30 mouse cellular contexts compared by ENCODE assay signal in the genomic region with DNA sequence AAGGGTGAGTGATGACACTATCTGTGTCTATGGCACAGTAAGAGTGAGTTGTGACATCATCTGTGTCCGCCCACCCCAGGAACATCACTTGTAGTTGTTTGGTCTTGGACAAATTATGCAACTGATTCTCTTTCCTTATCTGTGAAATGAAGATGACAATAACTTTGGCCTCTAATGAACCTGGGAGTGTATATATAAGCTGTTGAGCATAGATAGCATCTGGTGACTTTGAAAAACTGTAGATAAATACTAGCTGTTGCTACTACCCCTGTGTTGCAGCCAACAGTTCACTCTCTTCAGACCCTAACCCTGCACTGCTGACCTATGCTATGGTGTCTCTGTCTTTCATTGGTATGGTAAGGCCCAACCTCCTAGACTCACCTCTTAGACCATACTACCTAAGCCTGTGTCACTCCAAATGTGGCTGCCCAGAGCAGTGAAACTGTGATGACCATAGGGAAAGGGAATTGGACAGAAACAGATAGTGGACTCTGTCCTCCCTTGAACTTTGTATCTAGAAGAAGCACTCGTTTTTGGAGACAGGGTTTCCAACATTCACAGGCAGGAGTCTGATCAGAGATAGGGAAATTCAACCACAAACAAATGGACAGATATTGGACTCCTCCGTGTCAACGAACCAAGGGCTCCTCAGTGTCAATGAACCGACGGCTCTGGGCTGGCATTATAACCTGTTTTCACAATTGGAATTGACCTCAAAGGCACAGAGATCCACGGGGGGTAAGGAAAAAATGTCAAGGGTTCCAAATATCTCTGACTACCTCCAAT. TPM values are rescaled to one million over a fixed set of nuclear protein-coding genes. Genes with fewer than 3 reads are reported as not detected.
A peak's percentile ranks its signal among the peaks of the same experiment; 100 is the strongest.
DNase-seq lines count a peak whose midpoint lies in the region; ATAC-seq and TF ChIP-seq lines count a peak whose summit lies in the region.
"Had no signal": no experiment of that assay in that cellular context is flagged by ENCODE, and none has a peak within 500 bp of the region (broad histone marks: within the 10 kb centered on the region; RNA-seq: fewer than 3 reads in every experiment).

No protein-coding gene starts in this region.

- no peak for ATAC-seq in intestine, embryonic 14.5 days (replicated peaks; ENCODE audit: low FRiP score, low TSS enrichment, low read depth)
- no peak for ATAC-seq in intestine, postnatal 0 days
- no peak for ATAC-seq in liver, embryonic 11.5 days (replicated peaks; ENCODE audit: low FRiP score)
- ATAC-seq in midbrain, embryonic 11.5 days (ENCODE audit: low FRiP score), result no peak
- no peak for ATAC-seq in midbrain, embryonic 14.5 days (ENCODE audit: low FRiP score, low TSS enrichment)
- ATAC-seq: activated CD4-positive, CD25-positive, alpha-beta regulatory T cell, adult 4 months; forebrain, embryonic 13.5 days; forebrain, embryonic 16.5 days; hindbrain, embryonic 16.5 days had no signal

- H3K27ac ChIP-seq in intestine, embryonic 14.5 days (ENCODE audit: low read depth), result no peak overlapping the region
- no peak overlapping the region for H3K27ac ChIP-seq in intestine, postnatal 0 days (ENCODE audit: low read depth, low read length)
- peak overlapping the region; percentile 100 for H3K27ac ChIP-seq in liver, adult 2 months (replicated peaks; ENCODE audit: insufficient read depth, low read depth, low read length)
- no peak overlapping the region for H3K27ac ChIP-seq in liver, embryonic 11.5 days (ENCODE audit: low read depth, low read length)
- no peak overlapping the region for H3K27ac ChIP-seq in midbrain, embryonic 11.5 days (ENCODE audit: low read depth, low read length)
- H3K27ac ChIP-seq in midbrain, embryonic 14.5 days (replicated peaks; ENCODE audit: low read depth, low read length), result no peak overlapping the region
- H3K27ac ChIP-seq in small intestine, adult 2 months (ENCODE audit: insufficient read depth, low read depth, low read length), result peak overlapping the region; percentile 29
- H3K27ac ChIP-seq: forebrain, embryonic 10.5 days; forebrain, embryonic 13.5 days; heart, embryonic 15.5 days; hindbrain, embryonic 10.5 days; hindbrain, embryonic 13.5 days had no signal

- no peaks in the 10 kb centered on the region for H3K27me3 ChIP-seq in intestine, embryonic 14.5 days (replicated peaks; ENCODE audit: control insufficient read depth, insufficient read depth, low read length)
- H3K27me3 ChIP-seq in intestine, postnatal 0 days (replicated peaks; ENCODE audit: control insufficient read depth, insufficient read depth, low read length), result no peaks in the 10 kb centered on the region
- H3K27me3 ChIP-seq in liver, adult 2 months (ENCODE audit: control insufficient read depth, insufficient read depth, low read length), result no peaks in the 10 kb centered on the region
- no peaks in the 10 kb centered on the region for H3K27me3 ChIP-seq in liver, embryonic 11.5 days (replicated peaks; ENCODE audit: control insufficient read depth, insufficient read depth, low read length)
- H3K27me3 ChIP-seq in midbrain, embryonic 11.5 days (ENCODE audit: control insufficient read depth, insufficient read depth, low read length), result no peaks in the 10 kb centered on the region
- no peaks in the 10 kb centered on the region for H3K27me3 ChIP-seq in midbrain, embryonic 14.5 days (ENCODE audit: control insufficient read depth, insufficient read depth, low read length)
- no peaks in the 10 kb centered on the region for H3K27me3 ChIP-seq in small intestine, adult 2 months (ENCODE audit: control insufficient read depth, insufficient read depth, low read length)
- H3K27me3 ChIP-seq: CH12.LX; forebrain, embryonic 13.5 days; heart, embryonic 15.5 days; hindbrain, embryonic 13.5 days had no signal

- H3K79me2 ChIP-seq in liver, adult 2 months (ENCODE audit: control insufficient read depth, insufficient read depth, low read length), result no peaks in the 10 kb centered on the region

- H3K9ac ChIP-seq in intestine, embryonic 14.5 days (ENCODE audit: low read length), result no peak overlapping the region
- no peak overlapping the region for H3K9ac ChIP-seq in intestine, postnatal 0 days (ENCODE audit: low read depth, low read length)
- peak overlapping the region; percentile 78 for H3K9ac ChIP-seq in liver, adult 2 months (ENCODE audit: low read depth, low read length)
- H3K9ac ChIP-seq in liver, embryonic 11.5 days (ENCODE audit: low read depth, low read length), result no peak overlapping the region
- no peak overlapping the region for H3K9ac ChIP-seq in midbrain, embryonic 11.5 days (ENCODE audit: low read length)
- H3K9ac ChIP-seq in midbrain, embryonic 14.5 days (replicated peaks; ENCODE audit: low read length), result no peak overlapping the region
- H3K9ac ChIP-seq: forebrain, embryonic 13.5 days; heart, embryonic 15.5 days; hindbrain, embryonic 13.5 days had no signal

- 0 out of 2 replicates have a peak, but pooled peaks cover 3% of the 10 kb centered on the region for H3K9me3 ChIP-seq in intestine, embryonic 14.5 days (ENCODE audit: control insufficient read depth, low read length)
- H3K9me3 ChIP-seq in intestine, postnatal 0 days (ENCODE audit: control insufficient read depth), result no peaks in the 10 kb centered on the region
- H3K9me3 ChIP-seq in liver, embryonic 11.5 days (ENCODE audit: control insufficient read depth, low read length), result no peaks in the 10 kb centered on the region
- H3K9me3 ChIP-seq in midbrain, embryonic 11.5 days (ENCODE audit: control insufficient read depth, low read length), result no peaks in the 10 kb centered on the region
- H3K9me3 ChIP-seq in midbrain, embryonic 14.5 days (ENCODE audit: control insufficient read depth, low read length), result peaks cover 3% of the 10 kb centered on the region; the same call in 1 of the 2 replicates
- H3K9me3 ChIP-seq: forebrain, embryonic 10.5 days; forebrain, embryonic 13.5 days; heart, embryonic 15.5 days; hindbrain, embryonic 10.5 days; hindbrain, embryonic 13.5 days had no signal

- TF ChIP-seq CTCF in intestine, postnatal 0 days (IDR thresholded peaks at IDR 0.05; ENCODE audit: low read depth), result no peak
- no peak for TF ChIP-seq CTCF in liver, adult 2 months (IDR thresholded peaks at IDR 0.05; ENCODE audit: low read depth, low read length)
- TF ChIP-seq CTCF in small intestine, adult 2 months (IDR thresholded peaks at IDR 0.05; ENCODE audit: extremely low read depth, insufficient read length, insufficient replicate concordance, low read depth, low read length), result no peak

- WGBS in intestine, embryonic 14.5 days, result 79% methylated on average over 7 of the region's 7 CpGs
- 75% methylated on average over 7 of the region's 7 CpGs for whole genome bisulfite sequencing in intestine, postnatal 0 days
- 17% methylated on average over 7 of the region's 7 CpGs for WGBS in liver, adult 2 months
- WGBS in liver, embryonic 11.5 days, result 56% methylated on average over 7 of the region's 7 CpGs
- 80% methylated on average over 7 of the region's 7 CpGs for WGBS in midbrain, embryonic 11.5 days
- 83% methylated on average over 7 of the region's 7 CpGs for WGBS in midbrain, embryonic 14.5 days
- 74% methylated on average over 7 of the region's 7 CpGs for WGBS in small intestine, adult 2 months

- no peaks in the 10 kb centered on the region for H3K4me1 ChIP-seq in intestine, embryonic 14.5 days (replicated peaks; ENCODE audit: control insufficient read depth, insufficient read depth, low read length)
- no peaks in the 10 kb centered on the region for H3K4me1 ChIP-seq in intestine, postnatal 0 days (replicated peaks; ENCODE audit: control insufficient read depth, insufficient read depth, low read length)
- H3K4me1 ChIP-seq in liver, adult 2 months (ENCODE audit: control insufficient read depth, insufficient read depth, low read length), result peaks cover 49% of the 10 kb centered on the region
- H3K4me1 ChIP-seq in liver, embryonic 11.5 days (replicated peaks; ENCODE audit: control insufficient read depth, insufficient read depth, low read length), result no peaks in the 10 kb centered on the region
- H3K4me1 ChIP-seq in midbrain, embryonic 11.5 days (ENCODE audit: control insufficient read depth, insufficient read depth, low read length), result no peaks in the 10 kb centered on the region
- no peaks in the 10 kb centered on the region for H3K4me1 ChIP-seq in midbrain, embryonic 14.5 days (ENCODE audit: control insufficient read depth, insufficient read depth, low read length)
- H3K4me1 ChIP-seq in small intestine, adult 2 months (ENCODE audit: control insufficient read depth, insufficient read depth, insufficient read length, low read length), result peaks cover 6% of the 10 kb centered on the region; the same call in 1 of the 2 replicates
- H3K4me1 ChIP-seq: forebrain, embryonic 10.5 days; forebrain, embryonic 13.5 days; heart, embryonic 15.5 days; hindbrain, embryonic 10.5 days; hindbrain, embryonic 13.5 days had no signal

- H3K36me3 ChIP-seq in intestine, embryonic 14.5 days (ENCODE audit: control insufficient read depth, insufficient read depth, low read length), result no peaks in the 10 kb centered on the region
- H3K36me3 ChIP-seq in intestine, postnatal 0 days (ENCODE audit: control insufficient read depth, insufficient read depth), result no peaks in the 10 kb centered on the region
- H3K36me3 ChIP-seq in liver, adult 2 months (ENCODE audit: control insufficient read depth, insufficient read depth, low read length), result peaks cover 74% of the 10 kb centered on the region
- no peaks in the 10 kb centered on the region for H3K36me3 ChIP-seq in liver, embryonic 11.5 days (ENCODE audit: control insufficient read depth, insufficient read depth, low read length)
- no peaks in the 10 kb centered on the region for H3K36me3 ChIP-seq in midbrain, embryonic 11.5 days (ENCODE audit: control insufficient read depth, insufficient read depth, low read length)
- no peaks in the 10 kb centered on the region for H3K36me3 ChIP-seq in midbrain, embryonic 14.5 days (ENCODE audit: control insufficient read depth, insufficient read depth, low read length)
- peaks cover 44% of the 10 kb centered on the region for H3K36me3 ChIP-seq in small intestine, adult 2 months (ENCODE audit: control insufficient read depth, insufficient read depth, low read length)
- H3K36me3 ChIP-seq: forebrain, embryonic 10.5 days; heart, embryonic 15.5 days; hindbrain, embryonic 10.5 days; hindbrain, embryonic 13.5 days had no signal

- TF ChIP-seq POLR2A in liver, adult 2 months (IDR thresholded peaks at IDR 0.05; ENCODE audit: extremely low read depth, insufficient read depth, low read length), result no peak
- TF ChIP-seq POLR2A in small intestine, adult 2 months (IDR thresholded peaks at IDR 0.05; ENCODE audit: low read depth, low read length), result no peak

- no peak overlapping the region for H3K4me3 ChIP-seq in intestine, embryonic 14.5 days (ENCODE audit: low read depth, low read length)
- no peak overlapping the region for H3K4me3 ChIP-seq in intestine, postnatal 0 days (ENCODE audit: low read depth, low read length)
- no peak overlapping the region for H3K4me3 ChIP-seq in liver, adult 2 months (ENCODE audit: insufficient read depth, low read depth, low read length)
- no peak overlapping the region for H3K4me3 ChIP-seq in liver, embryonic 11.5 days (ENCODE audit: low read depth, low read length)
- H3K4me3 ChIP-seq in midbrain, embryonic 11.5 days (ENCODE audit: low read depth, low read length), result no peak overlapping the region
- H3K4me3 ChIP-seq in midbrain, embryonic 14.5 days (replicated peaks; ENCODE audit: low read depth, low read length), result no peak overlapping the region
- no peak overlapping the region for H3K4me3 ChIP-seq in small intestine, adult 2 months (ENCODE audit: low read depth, low read length)
- H3K4me3 ChIP-seq: forebrain, embryonic 10.5 days; forebrain, embryonic 13.5 days; heart, embryonic 15.5 days; hindbrain, embryonic 10.5 days; hindbrain, embryonic 13.5 days had no signal

- peak; percentile 4 for DNase-seq in intestine, embryonic 14.5 days (ENCODE audit: low spot score)
- peak; percentile 99 for DNase-seq in liver, adult 2 months (ENCODE audit: extremely low read depth, low read depth, low spot score)
- DNase-seq in liver, embryonic 11.5 days (ENCODE audit: low spot score), result no peak
- DNase-seq in midbrain, embryonic 11.5 days (ENCODE audit: low spot score, missing footprints), result peak; percentile 79
- DNase-seq in midbrain, embryonic 14.5 days, result no peak
- no peak for DNase-seq in cerebellum, adult 9-11 months
- DNase-seq: adrenal gland, adult 8-10 months; adrenal gland, postnatal 25 days; B cell, adult 2 months; cerebellum, adult 11-12 months; cerebellum, adult 8-10 months; cerebellum, postnatal 14 days; gastrocnemius, postnatal 10 days; gastrocnemius, postnatal 36 days; heart, postnatal 10 days; heart, postnatal 36 days had no signal

- no peak overlapping the region for H3K4me2 ChIP-seq in intestine, embryonic 14.5 days (ENCODE audit: low read length)
- H3K4me2 ChIP-seq in intestine, postnatal 0 days (replicated peaks; ENCODE audit: low read depth), result no peak overlapping the region
- no peak overlapping the region for H3K4me2 ChIP-seq in liver, embryonic 11.5 days
- no peak overlapping the region for H3K4me2 ChIP-seq in midbrain, embryonic 11.5 days
- H3K4me2 ChIP-seq in midbrain, embryonic 14.5 days (ENCODE audit: low read length), result no peak overlapping the region
- H3K4me2 ChIP-seq: forebrain, embryonic 13.5 days; heart, embryonic 11.5 days; heart, embryonic 15.5 days; hindbrain, embryonic 13.5 days had no signal

RNA-seq across cellular contexts. Expression of a gene that starts 16.4 kb away (rescaled TPM):
- polyA plus RNA-seq in intestine, embryonic 14.5 days (2014; fragmentation: Nextera tagmentation; extraction: Ambion mirVana), result 0.11 and 0.91 TPM in 2 replicates
- polyA plus RNA-seq in intestine, postnatal 0 days (2015; fragmentation: Nextera tagmentation; extraction: Ambion mirVana), result 106 TPM in 2 replicates
- total RNA-seq in liver, adult 2 months (2014; rRNA removed), result 229 and 337 TPM in 2 replicates
- 135 and 208 TPM in 2 replicates for polyA plus RNA-seq in liver, adult 2 months (2012; rRNA removed)
- 15.4 and 19.5 TPM in 2 replicates for polyA plus RNA-seq in liver, embryonic 11.5 days (2014; fragmentation: Nextera tagmentation; extraction: Ambion mirVana)
- polyA plus RNA-seq in midbrain, embryonic 11.5 days (2014; fragmentation: Nextera tagmentation; extraction: Ambion mirVana), result not detected in 2 replicates
- 0.19 TPM in 1 of 2 replicates, not detected in the other for polyA plus RNA-seq in midbrain, embryonic 14.5 days (2014; fragmentation: Nextera tagmentation; extraction: Ambion mirVana)
- polyA plus RNA-seq in small intestine, adult 2 months (2012; rRNA removed), result 23.6 and 63.9 TPM in 2 replicates
- total RNA-seq: adrenal gland, postnatal 25 days; CH12.LX; gastrocnemius, postnatal 36 days; heart, postnatal 36 days had no signal
- polyA plus RNA-seq: embryonic facial prominence, embryonic 11.5 days; embryonic facial prominence, embryonic 14.5 days; forebrain, embryonic 16.5 days; hindbrain, embryonic 10.5 days had no signal

Comparison
In these comparisons a context has a peak if more than half of its experiments do, and no peak if none do; other contexts are left out.
1. DNase-seq: peak in intestine, embryonic 14.5 days (single experiment), liver, adult 2 months (single experiment) and midbrain, embryonic 11.5 days (single experiment); none in liver, embryonic 11.5 days (single experiment), midbrain, embryonic 14.5 days (single experiment) and cerebellum, adult 9-11 months (single experiment).
2. H3K27ac ChIP-seq: peak in liver, adult 2 months (single experiment) and small intestine, adult 2 months (single experiment); none in intestine, embryonic 14.5 days (single experiment), intestine, postnatal 0 days (single experiment), liver, embryonic 11.5 days (single experiment), midbrain, embryonic 11.5 days (single experiment) and midbrain, embryonic 14.5 days (single experiment).